Mouse (Mus musculus) gastrocnemius, adult 2 months (tissue): ENCODE measurements around the gene Pla2g4b. TPM values are rescaled to one million over a fixed set of nuclear protein-coding genes. Genes with fewer than 3 reads are reported as not detected.

Source experiments
- DNase-seq: peaks from one replicate; pipeline ENCODE4 v3.0.0; 2022
- H3K27ac ChIP-seq: fragments of 200-600 bp; 2 replicates; pipeline ENCODE4 v1.8.1; 2022; ENCODE audit warnings: mild to moderate bottlenecking
- H3K4me3 ChIP-seq: fragments of 200-600 bp; 2 replicates; pipeline ENCODE4 v1.8.1; 2022; ENCODE audit warnings: mild to moderate bottlenecking, moderate library complexity
- CTCF ChIP-seq: fragments of 200-600 bp; IDR thresholded peaks from 2 replicates; pipeline ENCODE4 v1.8.1; 2022; ENCODE audit warnings: antibody characterized with exemption, mild to moderate bottlenecking, moderate library complexity
- intact Hi-C: fragments of 180-260 bp; cut with DNase I; formaldehyde crosslinking; loops from one replicate; pipeline ENCODE4 v1.15.1; 2025
- microRNA-seq: library from miRNA; unstranded; fragments of <30 nt; microRNA quantifications from one replicate; pipeline ENCODE4 v1.2.0, GENCODE M21; 2021
- total RNA-seq, 2 experiments: library from RNA; stranded (reverse); gene quantifications; 2 replicates each; pipeline ENCODE4 v1.2.3; 2021

Gene Pla2g4b
- total RNA-seq, 2 experiments from 2014 or later = 0.99 to 1.7 TPM

GRCm38 (mm10) chr2:120074096-120074495 is 40.9 kb downstream of the Pla2g4b start:
- no peak for DNase-seq
- Histone ChIP-seq H3K4me3 (no peak overlapping the region), H3K27ac (no peak overlapping the region)
- TF ChIP-seq CTCF = no peak
- intact Hi-C loops = no loop called here

GRCm38 (mm10) chr2:120076076-120076705 is 43.0 kb downstream of the Pla2g4b start:
- TF ChIP-seq CTCF = peak; percentile 61
- peak; percentile 82 for DNase-seq
- H3K27ac ChIP-seq = no peak overlapping the region
- intact Hi-C loops = no loop called here
- peak overlapping the region; percentile 59 for H3K4me3 ChIP-seq

GRCm38 (mm10) chr2:120082416-120082815 is 49.2 kb downstream of the Pla2g4b start:
- intact Hi-C loops = loop anchor here (5.0 kb wide), 1 partner anchor 200 kb away; no protein-coding TSS in a partner anchor

GRCm38 (mm10) chr2:120084593-120085361 is 51.6 kb downstream of the Pla2g4b start:
- peak; percentile 70 for DNase-seq
- H3K27ac ChIP-seq = peak overlapping the region; percentile 72
- intact Hi-C loops = loop anchor here (2.0 to 5.0 kb wide), 2 partner anchors 86 to 198 kb away; no protein-coding TSS in a partner anchor

More at GRCm38 (mm10) chr2:120082416-120082815, 49.2 kb downstream of the Pla2g4b start:
- TF ChIP-seq CTCF = peak; percentile 31
- H3K27ac ChIP-seq = no peak overlapping the region
- H3K4me3 ChIP-seq = no peak overlapping the region
- DNase-seq = no peak

GRCm38 (mm10) chr2:120086038-120086437 is 52.8 kb downstream of the Pla2g4b start:
- no peak for DNase-seq
- Histone ChIP-seq H3K4me3 (no peak overlapping the region), H3K27ac (peak overlapping the region; percentile 72; the same call in 1 of the 2 replicates)
- TF ChIP-seq CTCF = no peak
- intact Hi-C loops = no loop called here

More at GRCm38 (mm10) chr2:120084593-120085361, 51.6 kb downstream of the Pla2g4b start:
- H3K4me3 ChIP-seq = no peak overlapping the region
- peak; percentile 77 for TF ChIP-seq CTCF

GRCm38 (mm10) chr2:120087391-120087790 is 54.2 kb downstream of the Pla2g4b start:
- intact Hi-C loops = no loop called here
- TF ChIP-seq CTCF = no peak

GRCm38 (mm10) chr2:120087897-120088296 is 54.7 kb downstream of the Pla2g4b start:
- intact Hi-C loops = no loop called here
- Histone ChIP-seq H3K27ac (no peak overlapping the region), H3K4me3 (no peak overlapping the region)
- no peak for TF ChIP-seq CTCF
- no peak for DNase-seq

More at GRCm38 (mm10) chr2:120087391-120087790, 54.2 kb downstream of the Pla2g4b start:
- Histone ChIP-seq H3K27ac (no peak overlapping the region), H3K4me3 (no peak overlapping the region)
- DNase-seq = no peak

GRCm38 (mm10) chr2:120090979-120091378 is 57.8 kb downstream of the Pla2g4b start:
- no peak for DNase-seq
- TF ChIP-seq CTCF = no peak
- Histone ChIP-seq H3K4me3 (no peak overlapping the region), H3K27ac (peak overlapping the region; percentile 4; the same call in 1 of the 2 replicates)
- intact Hi-C loops = no loop called here

Small RNA genes lying within 50 kb of the gene (microRNA-seq; reads per million reads assigned to microRNA genes)
- not detected for gene Mir7665

Other genes with a start within 250 kb of the Pla2g4b start
- 10 to 100 TPM; 14.4 to 16.7 TPM for gene Rpap1, start 245.9 kb upstream of the Pla2g4b start, total RNA-seq
- under 1 TPM; 0.10 to 0.73 TPM for gene Tyro3, start 235.7 kb upstream of the Pla2g4b start, total RNA-seq
- gene Mga, start 136.2 kb upstream of the Pla2g4b start, total RNA-seq = 10 to 100 TPM; 32.9 to 38.4 TPM
- gene Mapkbp1, start 60.7 kb upstream of the Pla2g4b start, total RNA-seq = 1 to 10 TPM; 8.1 to 8.4 TPM
- gene Jmjd7, start 5.9 kb upstream of the Pla2g4b start, total RNA-seq = 1 to 10 TPM; 1.6 to 2.4 TPM
- gene Gm28042, start 5.9 kb upstream of the Pla2g4b start, total RNA-seq = 1 to 10 TPM in 1 of 2 experiments, under 1 TPM in 1; 0.77 to 1.5 TPM
- 10 to 100 TPM; 19.5 to 31.7 TPM for gene Ehd4, start 121.2 kb downstream of the Pla2g4b start, total RNA-seq
- 10 to 100 TPM; 27.8 to 31.8 TPM for gene Pla2g4e, start 211.9 kb downstream of the Pla2g4b start, total RNA-seq